Mouse (Mus musculus) G1E (cell line): Measurements from ENCODE around the gene Arhgdia. TPM values are rescaled to one million over a fixed set of nuclear protein-coding genes. Genes with fewer than 3 reads are reported as not detected.

Experiments used
- ATAC-seq: 2 replicates; pipeline ENCODE4 v1.8.0; 2016; ENCODE audit warnings: mild to moderate bottlenecking; ENCODE audit not compliant: insufficient number of reproducible peaks, poor library complexity, low FRiP score, severe bottlenecking; ENCODE audit errors: extremely low read depth
- DNase-seq: peaks from one replicate; pipeline ENCODE4 v3.0.0; 2012; ENCODE audit warnings: low spot score
- H3K27me3 ChIP-seq: 2 replicates; pipeline ENCODE4 v1.6.1; 2012; ENCODE audit warnings: mild to moderate bottlenecking, low read length, inconsistent platforms; ENCODE audit not compliant: insufficient read depth
- H3K36me3 ChIP-seq: replicated peaks from 2 replicates; pipeline ENCODE3; 2012; ENCODE audit warnings: mild to moderate bottlenecking, inconsistent platforms
- H3K4me1 ChIP-seq: 2 replicates; pipeline ENCODE4 v1.6.1; 2012; ENCODE audit warnings: low read depth, low read length, inconsistent platforms, mixed read lengths; ENCODE audit not compliant: insufficient read depth
- H3K4me3 ChIP-seq: 2 replicates; pipeline ENCODE4 v1.5.1; 2012; ENCODE audit warnings: low read depth, mild to moderate bottlenecking, inconsistent platforms, low read length, moderate library complexity, mixed read lengths
- H3K9me3 ChIP-seq: replicated peaks from 2 replicates; pipeline ENCODE4 v1.6.1; 2012; ENCODE audit warnings: inconsistent platforms
- CTCF ChIP-seq: IDR thresholded peaks from 2 replicates; pipeline ENCODE4 v1.5.1; 2012; ENCODE audit warnings: low read depth, low read length, inconsistent platforms, mixed read lengths
- GATA1 ChIP-seq: IDR thresholded peaks from 2 replicates; pipeline ENCODE4 v1.6.1; 2012; ENCODE audit warnings: borderline replicate concordance, low read length, inconsistent platforms, mixed read lengths
- GATA2 ChIP-seq: IDR thresholded peaks from 2 replicates; pipeline ENCODE4 v1.6.1; 2012; ENCODE audit warnings: low read depth, low read length, inconsistent platforms, borderline replicate concordance
- POLR2AphosphoS5 ChIP-seq: IDR thresholded peaks from 2 replicates; pipeline ENCODE4 v1.6.1; 2012; ENCODE audit warnings: low read depth, low read length, inconsistent platforms; ENCODE audit not compliant: insufficient replicate concordance
- TAL1 ChIP-seq: conservative IDR thresholded peaks from 2 replicates; pipeline ENCODE4 v1.6.1; 2012; ENCODE audit warnings: low read depth, low read length, inconsistent platforms, mixed read lengths
- polyA plus RNA-seq: library from polyadenylated mRNA; stranded (reverse); fragments of >175 nt; gene quantifications from 2 replicates; pipeline ENCODE4 v1.2.3, GENCODE M21; 2012
- total RNA-seq, 2 experiments: library from RNA; stranded (forward) in 1 of 2; stranded (reverse) in 1 of 2; fragments of 200-1000 nt in 1 of 2; fragments of >200 nt in 1 of 2; fragmentation: Nextera tagmentation in 1 of 2; gene quantifications; 2 replicates each; pipeline ENCODE4 v1.2.3; 2014 to 2017

Gene Arhgdia
- total and polyA plus RNA-seq, 3 experiments, result 155 to 1,000 (median 354) TPM

DNA sequence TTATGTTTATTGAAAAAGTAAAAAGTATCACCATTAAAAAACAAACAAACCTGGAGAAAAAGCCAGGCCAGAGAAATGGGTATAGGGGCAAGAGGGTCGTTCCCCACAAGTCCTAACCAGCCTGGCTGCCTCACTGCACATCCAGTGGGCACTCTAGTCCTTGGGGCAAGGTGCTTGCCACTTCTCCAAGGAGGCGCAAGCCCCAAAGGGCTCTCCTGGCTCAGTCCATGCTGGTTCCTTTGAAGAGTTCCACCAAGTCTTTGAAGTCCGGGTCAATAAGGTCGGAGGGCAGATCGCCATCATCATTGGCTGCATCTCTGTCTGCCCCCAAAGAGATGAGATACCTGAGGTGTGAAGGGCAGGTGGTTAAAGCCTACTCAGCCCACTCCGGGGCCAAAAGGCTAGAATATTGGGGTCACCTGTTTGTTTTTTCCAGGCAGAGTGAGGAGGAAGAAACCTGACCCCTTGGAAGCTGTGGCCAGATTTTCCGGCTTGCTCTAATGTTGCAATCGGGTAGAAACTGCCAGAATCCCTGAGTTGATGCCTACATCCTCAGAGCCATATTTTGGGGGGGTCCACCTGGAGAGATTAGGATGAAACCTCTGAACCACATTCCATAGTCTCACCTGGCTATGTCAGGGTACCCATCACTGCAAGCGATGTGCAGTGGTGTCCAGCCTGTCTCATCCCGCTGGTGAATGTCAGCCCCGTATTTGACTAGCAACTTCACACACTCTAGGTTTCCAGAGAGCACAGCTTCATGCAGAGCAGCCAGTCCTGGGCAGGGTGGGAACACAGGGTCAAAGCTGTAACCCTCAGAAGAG lies 31.2 kb downstream of the Arhgdia start:
- peaks cover 46% of the 10 kb centered on the region for H3K36me3 ChIP-seq
- no peak for ATAC-seq
- TF ChIP-seq GATA1 (no peak), POLR2AphosphoS5 (no peak), GATA2 (no peak), TAL1 (no peak), CTCF (no peak)

DNA sequence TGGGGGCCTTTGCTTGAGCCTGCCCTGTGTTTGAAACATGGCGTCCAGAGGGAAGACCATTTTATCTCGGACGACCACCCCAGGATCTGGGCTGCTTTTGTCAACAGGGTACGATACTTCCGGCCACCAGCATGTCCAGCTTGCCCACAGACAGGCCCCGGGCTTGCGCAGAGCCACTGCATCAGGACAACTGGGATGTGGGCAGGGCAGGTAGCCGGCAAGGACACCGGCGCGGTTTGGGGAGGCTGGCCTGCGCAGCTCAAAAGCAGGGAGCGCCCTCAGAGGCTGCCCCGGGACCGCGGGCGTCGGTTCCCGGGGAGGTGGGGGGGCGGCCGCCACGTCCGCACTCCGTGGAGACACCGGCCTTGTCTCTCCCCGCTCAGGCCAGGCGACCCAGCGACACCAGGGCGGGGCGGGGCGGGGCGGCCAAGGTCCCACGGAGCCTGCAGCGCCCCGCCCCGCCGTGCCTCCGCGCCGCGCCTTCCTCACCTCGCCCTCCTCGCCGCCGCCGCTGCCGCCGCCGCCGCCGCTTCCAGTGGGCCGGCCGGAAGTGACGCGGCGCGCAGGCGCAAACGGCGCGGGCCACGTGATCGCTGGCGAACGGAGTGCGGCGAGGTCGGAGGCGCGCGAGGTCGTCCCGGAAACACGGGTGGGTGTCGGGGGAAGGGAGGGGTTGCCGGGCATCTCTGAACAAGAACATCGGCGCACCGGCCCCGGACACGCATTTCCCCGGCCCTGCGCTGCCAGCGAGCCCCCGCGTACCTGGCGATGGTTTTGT lies 32.1 kb downstream of the Arhgdia start, which contains the start of gene Mcrip1:
Gene Mcrip1 (minus strand): TSS at position 560 of the 778 bp plus-strand sequence.
- H3K4me1 ChIP-seq, result peaks cover 36% of the 10 kb centered on the region
- ATAC-seq (peak; percentile 54), DNase-seq (peak; percentile 85)
- TF ChIP-seq GATA1, result no peak
- TF ChIP-seq POLR2AphosphoS5, result no peak
- no peak for TF ChIP-seq TAL1
- TF ChIP-seq GATA2, result no peak
- TF ChIP-seq CTCF, result no peak
- H3K4me3 ChIP-seq, result peak within 1 kb of the TSS; percentile 87
- peaks cover 3% of the 10 kb centered on the region; the same call in 1 of the 2 replicates for H3K27me3 ChIP-seq
- H3K9me3 ChIP-seq, result no peaks in the 10 kb centered on the region
- peaks cover 54% of the 10 kb centered on the region for H3K36me3 ChIP-seq

More for the DNA sequence above, 31.2 kb downstream of the Arhgdia start:
- peaks cover 36% of the 10 kb centered on the region for H3K4me1 ChIP-seq
- no peak for DNase-seq
- H3K4me3 ChIP-seq, result peak overlapping the region; percentile 87
- peaks cover 12% of the 10 kb centered on the region for H3K27me3 ChIP-seq
- H3K9me3 ChIP-seq, result no peaks in the 10 kb centered on the region

GRCm38 (mm10) chr11:120548786-120549167 lies 32.6 kb downstream of the Arhgdia start:
- ATAC-seq, result no peak
- TF ChIP-seq CTCF (no peak), TAL1 (no peak), GATA2 (no peak), GATA1 (no peak)
- H3K4me1 ChIP-seq, result peaks cover 36% of the 10 kb centered on the region

GRCm38 (mm10) chr11:120548214-120548613 lies 33.2 kb downstream of the Arhgdia start:
- Histone ChIP-seq H3K9me3 (no peaks in the 10 kb centered on the region), H3K4me3 (peak overlapping the region; percentile 87; the same call in 1 of the 2 replicates), H3K36me3 (peaks cover 66% of the 10 kb centered on the region), H3K27me3 (peaks cover 2% of the 10 kb centered on the region; the same call in 1 of the 2 replicates), H3K4me1 (peaks cover 36% of the 10 kb centered on the region)
- TF ChIP-seq GATA1 (no peak), CTCF (no peak)
- DNase-seq (no peak), ATAC-seq (no peak)

More at GRCm38 (mm10) chr11:120548786-120549167, 32.6 kb downstream of the Arhgdia start:
- H3K36me3 ChIP-seq, result peaks cover 60% of the 10 kb centered on the region
- DNase-seq, result no peak
- peak overlapping the region; percentile 87 for H3K4me3 ChIP-seq
- peaks cover 3% of the 10 kb centered on the region; the same call in 1 of the 2 replicates for H3K27me3 ChIP-seq
- no peaks in the 10 kb centered on the region for H3K9me3 ChIP-seq

- Histone ChIP-seq H3K4me1 (peaks cover 36% of the 10 kb centered on the region), H3K9me3 (no peaks in the 10 kb centered on the region), H3K27me3 (no peaks in the 10 kb centered on the region), H3K36me3 (peaks cover 73% of the 10 kb centered on the region), H3K4me3 (no peak overlapping the region)
- ATAC-seq (peak; percentile 32; the same call in 1 of the 2 replicates), DNase-seq (no peak)
- TF ChIP-seq GATA2 (no peak), CTCF (no peak), TAL1 (no peak), POLR2AphosphoS5 (no peak), GATA1 (no peak)
These were observed 34.0 kb downstream of the Arhgdia start for GRCm38 (mm10) chr11:120547469-120547868.

GRCm38 (mm10) chr11:120545964-120546363 lies 35.5 kb downstream of the Arhgdia start:
- ATAC-seq (no peak), DNase-seq (no peak)
- peaks cover 74% of the 10 kb centered on the region for H3K36me3 ChIP-seq
- no peaks in the 10 kb centered on the region for H3K9me3 ChIP-seq
- TF ChIP-seq TAL1 (no peak), POLR2AphosphoS5 (no peak), GATA2 (no peak), CTCF (no peak), GATA1 (no peak)
- H3K4me1 ChIP-seq, result peaks cover 39% of the 10 kb centered on the region
- no peaks in the 10 kb centered on the region for H3K27me3 ChIP-seq
- no peak overlapping the region for H3K4me3 ChIP-seq
